Mouse (Mus musculus) C2C12 (cell line): Measurements from ENCODE around the gene Cuedc1. TPM values are rescaled to one million over a fixed set of nuclear protein-coding genes. Genes with fewer than 3 reads are reported as not detected.
A peak's percentile ranks its signal among the peaks of the same experiment; 100 is the strongest.

ENCODE experiments used
- H3K27me3 ChIP-seq: one replicate; pipeline ENCODE4 v1.6.1; 2011; ENCODE audit not compliant: control insufficient read depth, insufficient read depth, insufficient read length
- H3K36me3 ChIP-seq: one replicate; pipeline ENCODE4 v1.6.1; 2011; ENCODE audit not compliant: control insufficient read depth, insufficient read depth
- H3K4me3 ChIP-seq: one replicate; pipeline ENCODE4 v1.5.1; 2011; ENCODE audit warnings: mild to moderate bottlenecking, control low read depth; ENCODE audit not compliant: poor library complexity, insufficient read depth, severe bottlenecking
- H3K79me2 ChIP-seq: one replicate; pipeline ENCODE4 v1.6.1; 2011; ENCODE audit not compliant: control insufficient read depth, insufficient read depth
- H3K79me3 ChIP-seq: one replicate; pipeline ENCODE4 v1.6.1; 2011; ENCODE audit warnings: low read depth, control low read depth
- H3ac ChIP-seq: one replicate; pipeline ENCODE3; 2011; ENCODE audit warnings: low read depth; ENCODE audit not compliant: control insufficient read depth, insufficient read length
- CEBPB ChIP-seq: IDR thresholded peaks from one replicate; pipeline ENCODE4 v1.6.1; 2011; ENCODE audit warnings: low read depth, mild to moderate bottlenecking, control low read depth, moderate library complexity
- CTCF ChIP-seq: IDR thresholded peaks from one replicate; pipeline ENCODE4 v1.5.1; 2011; ENCODE audit not compliant: control insufficient read depth, insufficient read depth, insufficient read length
- FOSL1 ChIP-seq: IDR thresholded peaks from one replicate; pipeline ENCODE4 v1.8.0; 2011; ENCODE audit warnings: mild to moderate bottlenecking, low read length; ENCODE audit not compliant: poor library complexity, insufficient read depth, severe bottlenecking
- MAX ChIP-seq: IDR thresholded peaks from one replicate; pipeline ENCODE4 v1.6.1; 2011; ENCODE audit warnings: mild to moderate bottlenecking, control low read depth
- MYOD1 ChIP-seq: IDR thresholded peaks from one replicate; pipeline ENCODE4 v1.6.1; 2011; ENCODE audit warnings: low read depth; ENCODE audit not compliant: control insufficient read depth, insufficient read length
- MYOG ChIP-seq: IDR thresholded peaks from one replicate; pipeline ENCODE4 v1.6.1; 2011; ENCODE audit not compliant: control insufficient read depth, insufficient read length; ENCODE audit errors: extremely low read depth
- USF1 ChIP-seq: IDR thresholded peaks from one replicate; pipeline ENCODE4 v1.6.1; 2011; ENCODE audit warnings: low read depth, mild to moderate bottlenecking, control low read depth, moderate library complexity
- polyA plus RNA-seq: library from polyadenylated mRNA; unstranded; fragments of >200 nt; fragmentation: generic; extraction: Trizol; gene quantifications from one replicate; pipeline ENCODE4 v1.2.1, GENCODE M21; 2012; ENCODE audit warnings: missing spikeins

Gene Cuedc1
- polyA plus RNA-seq, 1 experiment = 16.2 TPM

DNA sequence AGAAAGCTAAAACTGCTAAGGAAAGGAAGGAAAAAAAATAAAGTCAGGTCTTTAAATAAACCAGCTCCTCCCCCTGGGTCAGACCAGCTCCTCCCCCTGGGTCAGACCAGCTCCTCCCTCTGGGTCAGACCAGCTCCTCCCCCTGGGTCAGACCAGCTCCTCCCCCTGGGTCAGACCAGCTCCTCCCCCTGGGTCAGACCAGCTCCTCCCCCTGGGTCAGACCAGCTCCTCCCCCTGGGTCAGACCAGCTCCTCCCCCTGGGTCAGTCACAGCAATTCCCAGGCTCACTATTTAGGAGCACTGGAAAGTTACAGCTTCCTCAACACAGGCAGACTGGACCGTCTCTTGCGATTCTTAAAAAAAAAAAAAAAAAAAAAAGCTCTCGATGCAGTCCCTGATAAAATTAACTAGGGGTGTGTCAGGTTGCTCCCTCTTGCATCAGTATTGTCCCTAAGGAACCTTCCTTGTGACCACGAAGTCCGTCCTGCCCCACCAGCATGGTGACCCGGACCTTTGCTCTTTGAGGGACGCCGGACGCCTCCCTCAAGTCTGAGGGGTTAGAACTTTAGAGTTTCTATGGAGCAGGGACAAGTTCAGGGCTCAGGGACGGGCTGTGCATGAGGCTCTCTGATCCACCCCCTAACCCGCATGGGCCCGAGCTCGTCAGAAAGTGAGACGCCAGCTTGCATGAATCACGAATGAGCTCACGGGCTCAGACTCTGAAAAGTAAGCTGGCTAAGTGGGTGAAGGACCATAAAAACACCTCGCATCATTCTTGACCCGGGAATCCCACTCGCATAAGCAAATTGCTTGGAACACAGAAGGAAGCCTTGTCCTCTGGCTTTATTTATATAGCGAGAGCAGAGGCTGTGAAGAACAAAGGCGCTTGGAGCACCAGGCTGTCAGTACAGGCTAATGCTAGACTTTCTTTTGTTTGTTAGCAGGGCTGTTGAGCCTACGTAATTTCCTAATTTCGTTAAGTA lies 137.7 kb downstream of the Cuedc1 start:
- Histone ChIP-seq H3K79me2 (no peaks in the 10 kb centered on the region), H3K79me3 (no peaks in the 10 kb centered on the region), H3K4me3 (peak overlapping the region; percentile 18), H3ac (peak overlapping the region; percentile 63), H3K36me3 (no peaks in the 10 kb centered on the region), H3K27me3 (no peaks in the 10 kb centered on the region)
- TF ChIP-seq MAX (peak; percentile 58), CEBPB (peak; percentile 78), MYOD1 (no peak), CTCF (no peak)

- Histone ChIP-seq H3K79me3 (no peaks in the 10 kb centered on the region), H3K79me2 (no peaks in the 10 kb centered on the region), H3K36me3 (no peaks in the 10 kb centered on the region), H3K27me3 (no peaks in the 10 kb centered on the region), H3ac (no peak overlapping the region), H3K4me3 (no peak overlapping the region)
- TF ChIP-seq MYOG (no peak), USF1 (no peak), FOSL1 (no peak)
Observed at GRCm38 (mm10) chr11:88240275-88240674, 142.4 kb downstream of the Cuedc1 start.

- H3K27me3 ChIP-seq = no peaks in the 10 kb centered on the region
- no peak for TF ChIP-seq MAX
- TF ChIP-seq FOSL1 = no peak
- TF ChIP-seq CEBPB = no peak
- no peaks in the 10 kb centered on the region for H3K79me3 ChIP-seq
- no peaks in the 10 kb centered on the region for H3K36me3 ChIP-seq
- H3ac ChIP-seq = no peak overlapping the region
- no peaks in the 10 kb centered on the region for H3K79me2 ChIP-seq
- H3K4me3 ChIP-seq = no peak overlapping the region
Observed at GRCm38 (mm10) chr11:88240736-88241353, 143.0 kb downstream of the Cuedc1 start.

DNA sequence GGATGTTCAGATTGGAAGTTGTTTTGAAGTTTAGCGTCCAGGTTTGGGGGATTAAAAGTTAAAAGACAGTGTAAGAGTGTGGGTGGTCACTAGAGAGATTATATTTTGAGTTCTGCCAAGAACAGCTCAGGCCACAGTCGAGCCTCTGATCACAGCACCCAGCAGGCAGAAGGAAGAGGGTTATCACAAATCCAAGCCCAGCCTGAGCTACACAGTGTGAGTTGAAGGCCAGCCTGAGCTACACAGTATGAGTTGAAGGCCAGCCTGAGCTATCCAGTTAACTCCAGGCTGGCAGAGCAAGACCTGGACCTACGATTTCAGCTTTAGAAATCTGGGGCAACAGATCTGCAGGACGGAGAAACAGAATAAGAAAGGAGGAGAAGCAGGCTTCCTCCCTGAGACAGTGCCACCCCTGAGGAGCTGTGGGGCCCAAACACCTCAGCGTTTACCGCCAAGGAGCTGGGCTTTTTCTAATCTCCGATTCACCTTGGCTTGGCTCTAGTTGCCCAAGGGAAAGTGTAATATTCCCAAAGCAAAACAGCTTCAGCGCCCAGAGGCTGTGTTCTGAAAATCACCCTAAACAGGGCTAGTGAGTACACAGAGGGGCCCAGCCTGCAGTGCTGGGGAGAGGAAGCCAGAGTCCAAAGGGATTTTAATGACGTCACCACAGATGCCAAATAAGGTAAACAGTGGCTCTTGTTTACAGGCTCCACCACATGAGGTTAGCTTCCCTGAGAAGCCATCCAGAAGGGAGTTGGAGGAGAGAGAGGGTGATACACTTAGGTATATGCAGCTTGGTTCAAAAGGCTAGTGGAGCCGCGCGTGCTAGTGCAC lies 143.8 kb downstream of the Cuedc1 start:
- H3K4me3 ChIP-seq = no peak overlapping the region
- TF ChIP-seq MYOG (no peak), MAX (no peak), CEBPB (no peak), MYOD1 (no peak), CTCF (no peak), USF1 (no peak)

More for the DNA sequence above, 143.8 kb downstream of the Cuedc1 start:
- H3K36me3 ChIP-seq = no peaks in the 10 kb centered on the region
- H3K79me3 ChIP-seq = no peaks in the 10 kb centered on the region
- no peak overlapping the region for H3ac ChIP-seq
- no peaks in the 10 kb centered on the region for H3K79me2 ChIP-seq
- no peaks in the 10 kb centered on the region for H3K27me3 ChIP-seq

Other genes starting within 250 kb of the Cuedc1 start
- 5.8 TPM for gene Mks1, start 244.8 kb upstream of the Cuedc1 start, polyA plus RNA-seq
- not detected for gene Epx, start 222.5 kb upstream of the Cuedc1 start, polyA plus RNA-seq
- not detected for gene Olfr462, start 205.8 kb upstream of the Cuedc1 start, polyA plus RNA-seq
- gene Olfr463, start 200.7 kb upstream of the Cuedc1 start, polyA plus RNA-seq = not detected
- not detected for gene Olfr464, start 177.1 kb upstream of the Cuedc1 start, polyA plus RNA-seq
- gene Dynll2, start 110.5 kb upstream of the Cuedc1 start, polyA plus RNA-seq = 75.1 TPM
- gene Srsf1, start 50.7 kb upstream of the Cuedc1 start, polyA plus RNA-seq = 143 TPM
- gene Vezf1, start 29.8 kb upstream of the Cuedc1 start, polyA plus RNA-seq = 13.3 TPM
- gene Mrps23, start 106.3 kb downstream of the Cuedc1 start, polyA plus RNA-seq = 191 TPM
- not detected for gene Ccdc182, start 196.0 kb downstream of the Cuedc1 start, polyA plus RNA-seq